ENCODE assay signal across 15 mouse cellular contexts in the genomic region with DNA sequence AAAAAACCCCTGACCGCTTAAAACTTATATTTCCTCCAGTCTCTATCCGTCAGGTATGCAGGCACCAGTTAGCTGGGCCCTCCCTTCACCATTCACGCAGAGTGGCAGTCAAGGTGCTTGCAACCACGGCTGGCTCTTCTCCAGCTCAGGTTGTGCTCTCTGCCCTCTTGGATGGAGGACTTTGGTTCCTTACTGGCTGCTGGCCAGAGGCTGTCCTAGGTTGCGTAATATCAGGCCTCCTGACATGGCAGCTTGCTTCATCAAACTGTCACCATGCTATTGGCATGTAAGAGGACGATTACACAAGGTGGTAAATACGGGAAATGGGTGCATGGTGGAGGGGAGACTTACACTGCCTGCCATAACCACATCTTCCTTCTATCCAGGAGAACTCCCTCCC. TPM values are rescaled to one million over a fixed set of nuclear protein-coding genes. Genes with fewer than 3 reads are reported as not detected.
DNase-seq lines count a peak whose midpoint lies in the region; ATAC-seq and TF ChIP-seq lines count a peak whose summit lies in the region.
"Had no signal": no experiment of that assay in that cellular context is flagged by ENCODE, and none has a peak within 500 bp of the region (broad histone marks: within the 10 kb centered on the region; RNA-seq: fewer than 3 reads in every experiment).

No protein-coding gene starts in this region.

- no peak for ATAC-seq in liver, embryonic 11.5 days (replicated peaks; ENCODE audit: low FRiP score)
- ATAC-seq: hindbrain, postnatal 0 days; midbrain, embryonic 15.5 days had no signal

- H3K27ac ChIP-seq in liver, adult 2 months (replicated peaks; ENCODE audit: insufficient read depth, low read depth, low read length) = no peak overlapping the region
- no peak overlapping the region for H3K27ac ChIP-seq in liver, embryonic 11.5 days (ENCODE audit: low read depth, low read length)
- H3K27ac ChIP-seq: heart, embryonic 13.5 days; hindbrain, postnatal 0 days; left cerebral cortex, adult 2 months; limb, embryonic 15.5 days; midbrain, embryonic 15.5 days had no signal

- H3K9ac ChIP-seq in liver, adult 2 months (ENCODE audit: low read depth, low read length) = no peak overlapping the region
- H3K9ac ChIP-seq in liver, embryonic 11.5 days (ENCODE audit: low read depth, low read length) = no peak overlapping the region
- H3K9ac ChIP-seq: heart, embryonic 13.5 days; limb, embryonic 15.5 days; midbrain, embryonic 15.5 days had no signal

- no peaks in the 10 kb centered on the region for H3K36me3 ChIP-seq in liver, adult 2 months (ENCODE audit: control insufficient read depth, insufficient read depth, low read length)
- H3K36me3 ChIP-seq in liver, embryonic 11.5 days (ENCODE audit: control insufficient read depth, insufficient read depth, low read length) = no peaks in the 10 kb centered on the region
- H3K36me3 ChIP-seq: heart, embryonic 13.5 days; limb, embryonic 15.5 days; midbrain, embryonic 15.5 days had no signal

- no peak overlapping the region for H3K4me2 ChIP-seq in liver, embryonic 11.5 days
- H3K4me2 ChIP-seq: heart, embryonic 13.5 days; limb, embryonic 15.5 days; midbrain, embryonic 15.5 days had no signal

- H3K27me3 ChIP-seq in liver, adult 2 months (ENCODE audit: control insufficient read depth, insufficient read depth, low read length) = no peaks in the 10 kb centered on the region
- H3K27me3 ChIP-seq in liver, embryonic 11.5 days (replicated peaks; ENCODE audit: control insufficient read depth, insufficient read depth, low read length) = no peaks in the 10 kb centered on the region
- H3K27me3 ChIP-seq: CH12.LX; heart, embryonic 13.5 days; limb, embryonic 15.5 days; midbrain, embryonic 15.5 days had no signal

- H3K79me2 ChIP-seq in liver, adult 2 months (ENCODE audit: control insufficient read depth, insufficient read depth, low read length) = no peaks in the 10 kb centered on the region

- H3K9me3 ChIP-seq in liver, embryonic 11.5 days (ENCODE audit: control insufficient read depth, low read length) = no peaks in the 10 kb centered on the region
- H3K9me3 ChIP-seq: heart, embryonic 13.5 days; limb, embryonic 15.5 days; midbrain, embryonic 15.5 days had no signal

- no peak for TF ChIP-seq POLR2A in liver, adult 2 months (IDR thresholded peaks at IDR 0.05; ENCODE audit: extremely low read depth, insufficient read depth, low read length)
- TF ChIP-seq POLR2A in lung, adult 2 months (IDR thresholded peaks at IDR 0.05; ENCODE audit: borderline replicate concordance, extremely low read depth, low read depth, low read length) = no peak

- H3K4me1 ChIP-seq in liver, adult 2 months (ENCODE audit: control insufficient read depth, insufficient read depth, low read length) = no peaks in the 10 kb centered on the region
- H3K4me1 ChIP-seq in liver, embryonic 11.5 days (replicated peaks; ENCODE audit: control insufficient read depth, insufficient read depth, low read length) = no peaks in the 10 kb centered on the region
- no peaks in the 10 kb centered on the region for H3K4me1 ChIP-seq in lung, adult 2 months (ENCODE audit: control insufficient read depth, insufficient read depth, low read length)
- H3K4me1 ChIP-seq: heart, embryonic 13.5 days; limb, embryonic 15.5 days; midbrain, embryonic 15.5 days had no signal

- TF ChIP-seq CTCF in liver, adult 2 months (IDR thresholded peaks at IDR 0.05; ENCODE audit: low read depth, low read length) = no peak
- TF ChIP-seq CTCF in lung, adult 2 months (IDR thresholded peaks at IDR 0.05; ENCODE audit: insufficient read depth, low read length) = no peak

- WGBS in liver, adult 2 months = 31% methylated on average over 7 of the region's 7 CpGs
- 78% methylated on average over 7 of the region's 7 CpGs for WGBS in liver, embryonic 11.5 days
- 62% methylated on average over 7 of the region's 7 CpGs for WGBS in lung, adult 2 months

- DNase-seq in liver, adult 2 months (ENCODE audit: extremely low read depth, low read depth, low spot score) = peak; percentile 94
- no peak for DNase-seq in liver, embryonic 11.5 days (ENCODE audit: low spot score)
- DNase-seq in kidney, adult 8-10 months = peak; percentile 87 to 93
- DNase-seq in lung, adult 2 months = peak; percentile 77
- DNase-seq in skeletal muscle tissue, adult 2 months (ENCODE audit: low read depth, low spot score) = peak; percentile 8
- no peak for DNase-seq in embryo, embryonic 9.5 days (ENCODE audit: extremely low spot score)
- DNase-seq in heart, adult 11 months = no peak
- no peak for DNase-seq in thymus, postnatal 4 days

- no peak overlapping the region for H3K4me3 ChIP-seq in liver, adult 2 months (ENCODE audit: insufficient read depth, low read depth, low read length)
- no peak overlapping the region for H3K4me3 ChIP-seq in liver, embryonic 11.5 days (ENCODE audit: low read depth, low read length)
- no peak overlapping the region for H3K4me3 ChIP-seq in lung, adult 2 months (replicated peaks; ENCODE audit: extremely low read depth, low read depth, low read length)
- H3K4me3 ChIP-seq: heart, embryonic 13.5 days; left cerebral cortex, adult 2 months; limb, embryonic 15.5 days; midbrain, embryonic 15.5 days had no signal

RNA-seq across cellular contexts. Expression of gene Fam221a, which starts 17.7 kb away (rescaled TPM):
- 0.67 and 0.83 TPM in 2 replicates for total RNA-seq in liver, adult 2 months (2014; rRNA removed)
- polyA plus RNA-seq in liver, adult 2 months (2012; rRNA removed) = 0.14 and 0.17 TPM in 2 replicates
- 3.4 and 3.8 TPM in 2 replicates for polyA plus RNA-seq in liver, embryonic 11.5 days (2014; fragmentation: Nextera tagmentation; extraction: Ambion mirVana)
- polyA plus RNA-seq in lung, adult 2 months (2012; rRNA removed) = 8.6 and 11.6 TPM in 2 replicates
- total RNA-seq: CH12.LX had no signal

RNA-seq across cellular contexts. Expression of gene Ccdc126, which starts 30.8 kb away (rescaled TPM):
- 1.2 and 1.8 TPM in 2 replicates for total RNA-seq in liver, adult 2 months (2014; rRNA removed)
- 0.84 and 0.87 TPM in 2 replicates for polyA plus RNA-seq in liver, adult 2 months (2012; rRNA removed)
- polyA plus RNA-seq in liver, embryonic 11.5 days (2014; fragmentation: Nextera tagmentation; extraction: Ambion mirVana) = 5.0 and 6.1 TPM in 2 replicates
- 5.0 and 5.7 TPM in 2 replicates for polyA plus RNA-seq in lung, adult 2 months (2012; rRNA removed)

RNA-seq across cellular contexts. Expression of gene Stk31, which starts 45.6 kb away (rescaled TPM):
- total RNA-seq in liver, adult 2 months (2014; rRNA removed) = not detected in 2 replicates
- polyA plus RNA-seq in liver, adult 2 months (2012; rRNA removed) = not detected in 2 replicates
- polyA plus RNA-seq in liver, embryonic 11.5 days (2014; fragmentation: Nextera tagmentation; extraction: Ambion mirVana) = 0.16 TPM in 1 of 2 replicates, not detected in the other
- not detected in 2 replicates for polyA plus RNA-seq in lung, adult 2 months (2012; rRNA removed)
- total RNA-seq: CH12.LX had no signal
- polyA plus RNA-seq: hindbrain, postnatal 0 days; midbrain, embryonic 15.5 days; spleen, adult 2 months had no signal

Comparison
In these comparisons a context has a peak if more than half of its experiments do, and no peak if none do; other contexts are left out.
1. DNase-seq: peak in liver, adult 2 months (single experiment), kidney, adult 8-10 months (2 of 2), lung, adult 2 months (single experiment) and skeletal muscle tissue, adult 2 months (single experiment); none in liver, embryonic 11.5 days (single experiment), embryo, embryonic 9.5 days (single experiment), heart, adult 11 months (single experiment) and thymus, postnatal 4 days (single experiment).